Mouse (Mus musculus) testis, adult 2 months (tissue): ENCODE results near the gene Cdc14a.

ENCODE experiments used
- CTCF ChIP-seq: fragments of 200-500 bp; IDR thresholded peaks from 2 replicates; pipeline ENCODE4 v1.5.1; 2012; ENCODE audit warnings: low read depth, mild to moderate bottlenecking, inconsistent platforms, low read length, moderate library complexity; ENCODE audit not compliant: control insufficient read depth, insufficient read depth, insufficient replicate concordance
- POLR2A ChIP-seq: fragments of 200-500 bp; IDR thresholded peaks from 2 replicates; pipeline ENCODE4 v1.6.1; 2012; ENCODE audit warnings: low read depth, mild to moderate bottlenecking, inconsistent platforms, low read length, moderate library complexity; ENCODE audit not compliant: control insufficient read depth

GRCm38 (mm10) chr3:116398543-116398942 lies 25.3 kb downstream of the Cdc14a start:
- TF ChIP-seq CTCF (no peak), POLR2A (no peak)
